Comparison of ENCODE assay signal across 8 mouse cellular contexts in the genomic region with DNA sequence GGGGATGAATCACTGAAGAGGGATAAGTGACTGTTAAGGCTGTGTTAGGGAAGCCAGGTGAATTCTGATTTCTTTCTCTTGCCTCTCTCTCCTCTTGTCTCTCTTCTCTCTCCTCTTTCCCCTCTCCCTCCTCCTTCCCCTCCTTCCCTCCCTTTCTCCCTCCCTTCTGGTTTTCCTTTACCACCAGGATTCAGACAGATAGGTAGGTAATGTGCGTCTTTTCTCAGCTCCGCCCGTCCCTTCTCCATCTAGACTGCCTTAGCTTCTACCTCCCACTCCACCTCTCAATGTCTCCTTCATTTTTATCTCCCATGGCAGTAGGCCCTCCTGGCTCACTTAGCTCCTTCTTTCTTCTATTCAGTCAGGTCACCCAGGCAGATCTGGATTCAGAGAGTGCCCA. TPM values are rescaled to one million over a fixed set of nuclear protein-coding genes. Genes with fewer than 3 reads are reported as not detected.
A peak's percentile ranks its signal among the peaks of the same experiment; 100 is the strongest.
DNase-seq lines count a peak whose midpoint lies in the region; ATAC-seq and TF ChIP-seq lines count a peak whose summit lies in the region.

No protein-coding gene starts in this region.

- H3K27ac ChIP-seq in heart, embryonic 10.5 days = peak overlapping the region; percentile 86
- no peak overlapping the region for H3K27ac ChIP-seq in ES-Bruce4 (ENCODE audit: insufficient read depth, low read length)
- H3K27ac ChIP-seq in heart, embryonic 15.5 days = no peak overlapping the region
- H3K27ac ChIP-seq in liver, postnatal 0 days (ENCODE audit: low read depth) = no peak overlapping the region

- no peak for TF ChIP-seq CTCF in ES-Bruce4 (IDR thresholded peaks at IDR 0.05; ENCODE audit: low read depth, low read length)
- TF ChIP-seq CTCF in liver, postnatal 0 days (IDR thresholded peaks at IDR 0.05; ENCODE audit: low read depth) = no peak

- no peak for DNase-seq in heart, embryonic 10.5 days (ENCODE audit: low spot score)
- DNase-seq in heart, postnatal 36 days = no peak
- no peak for DNase-seq in liver, postnatal 0 days
- DNase-seq in Muller cell, postnatal 12 days (ENCODE audit: inconsistent ontology term) = no peak
- no peak for DNase-seq in adrenal gland, adult 8-10 months

- H3K36me3 ChIP-seq in heart, embryonic 10.5 days = no peaks in the 10 kb centered on the region
- H3K36me3 ChIP-seq in ES-Bruce4 (ENCODE audit: control insufficient read depth, insufficient read depth, low read length, poor library complexity, severe bottlenecking) = no peaks in the 10 kb centered on the region
- H3K36me3 ChIP-seq in heart, embryonic 15.5 days = no peaks in the 10 kb centered on the region
- H3K36me3 ChIP-seq in liver, postnatal 0 days (replicated peaks; ENCODE audit: insufficient read depth, low read length) = no peaks in the 10 kb centered on the region

- peak overlapping the region; percentile 90 for H3K4me2 ChIP-seq in heart, embryonic 15.5 days
- peak overlapping the region; percentile 95 for H3K4me2 ChIP-seq in liver, postnatal 0 days (ENCODE audit: low read depth, low read length)

- H3K27me3 ChIP-seq in heart, embryonic 10.5 days (ENCODE audit: insufficient read depth, poor library complexity, severe bottlenecking) = peaks cover 32% of the 10 kb centered on the region
- H3K27me3 ChIP-seq in ES-Bruce4 (ENCODE audit: control insufficient read depth, insufficient read depth, low read length, poor library complexity, severe bottlenecking) = no peaks in the 10 kb centered on the region
- H3K27me3 ChIP-seq in heart, embryonic 15.5 days = peaks cover 2% of the 10 kb centered on the region; the same call in 1 of the 2 replicates
- peaks cover 31% of the 10 kb centered on the region for H3K27me3 ChIP-seq in liver, postnatal 0 days (ENCODE audit: insufficient read depth, low read length)

- peak overlapping the region; percentile 81 for H3K4me3 ChIP-seq in heart, embryonic 10.5 days
- H3K4me3 ChIP-seq in ES-Bruce4 (ENCODE audit: low read depth, low read length) = peak overlapping the region; percentile 88
- H3K4me3 ChIP-seq in heart, embryonic 15.5 days = peak overlapping the region; percentile 63
- H3K4me3 ChIP-seq in liver, postnatal 0 days (ENCODE audit: low read depth, low read length) = peak overlapping the region; percentile 62

- intact Hi-C loops in heart, postnatal 36 days (cut with DNase I) = no loop called here

- H3K4me1 ChIP-seq in heart, embryonic 10.5 days = peaks cover 86% of the 10 kb centered on the region
- H3K4me1 ChIP-seq in ES-Bruce4 (ENCODE audit: control insufficient read depth, insufficient read depth, low read length) = no peaks in the 10 kb centered on the region
- H3K4me1 ChIP-seq in heart, embryonic 15.5 days (replicated peaks) = peaks cover 59% of the 10 kb centered on the region
- peaks cover 32% of the 10 kb centered on the region for H3K4me1 ChIP-seq in liver, postnatal 0 days (ENCODE audit: insufficient read depth)

- ATAC-seq in heart, embryonic 15.5 days (replicated peaks; ENCODE audit: insufficient number of reproducible peaks, insufficient read depth, low FRiP score, low read depth) = no peak
- ATAC-seq in liver, postnatal 0 days = no peak
- no peak for ATAC-seq in activated CD4-positive, CD25-positive, alpha-beta regulatory T cell, adult 4 months

- no peak for TF ChIP-seq POLR2A in ES-Bruce4 (IDR thresholded peaks at IDR 0.05; ENCODE audit: insufficient read depth, low read length)

- no peak for TF ChIP-seq EP300 in ES-Bruce4 (IDR thresholded peaks at IDR 0.05; ENCODE audit: insufficient read depth, low read depth, low read length)
- no peak for TF ChIP-seq EP300 in liver, postnatal 0 days (IDR thresholded peaks at IDR 0.05; ENCODE audit: low read depth)

- no peaks in the 10 kb centered on the region for H3K9me3 ChIP-seq in heart, embryonic 10.5 days
- no peaks in the 10 kb centered on the region for H3K9me3 ChIP-seq in ES-Bruce4 (replicated peaks; ENCODE audit: control insufficient read depth, insufficient read depth, low read length, poor library complexity, severe bottlenecking)
- H3K9me3 ChIP-seq in heart, embryonic 15.5 days (replicated peaks) = no peaks in the 10 kb centered on the region
- H3K9me3 ChIP-seq in liver, postnatal 0 days (ENCODE audit: low read length) = no peaks in the 10 kb centered on the region

- peak overlapping the region; percentile 79 for H3K9ac ChIP-seq in ES-Bruce4 (ENCODE audit: low read depth, poor library complexity, severe bottlenecking)
- peak overlapping the region; percentile 63 for H3K9ac ChIP-seq in heart, embryonic 15.5 days
- no peak overlapping the region for H3K9ac ChIP-seq in liver, postnatal 0 days (replicated peaks)

- WGBS in heart, embryonic 10.5 days = 15% methylated on average over 3 of the region's 3 CpGs
- WGBS in heart, embryonic 15.5 days = 36% methylated on average over 3 of the region's 3 CpGs
- WGBS in liver, postnatal 0 days (ENCODE audit: insufficient replicate concordance) = 42% methylated on average over 3 of the region's 3 CpGs

RNA-seq across cellular contexts. Expression of a gene that starts 1.2 kb away (rescaled TPM):
- polyA plus RNA-seq in heart, embryonic 10.5 days (2016; fragmentation: Nextera tagmentation; extraction: Ambion mirVana) = 1.5 and 2.4 TPM in 2 replicates
- total RNA-seq in heart, postnatal 36 days (2021) = 10 to 100 TPM; 15.3 to 18.8 TPM
- polyA plus RNA-seq in ES-Bruce4 (2011; ENCODE audit: insufficient read depth, insufficient read length, low read depth, missing spikeins) = 2.9 and 4.3 TPM in 2 replicates
- 2.7 and 2.8 TPM in 2 replicates for polyA plus RNA-seq in heart, embryonic 15.5 days (2015; fragmentation: Nextera tagmentation; extraction: Ambion mirVana)
- polyA plus RNA-seq in liver, postnatal 0 days (2015; fragmentation: Nextera tagmentation; extraction: Ambion mirVana) = 0.13 and 0.17 TPM in 2 replicates
- 1 to 10 TPM; 1.7 to 2.4 TPM for polyA plus RNA-seq in activated CD4-positive, CD25-positive, alpha-beta regulatory T cell, adult 4 months (2017; shearing (Covaris generic))
- 1 to 10 TPM; 4.6 to 8.5 (median 5.4) TPM for total RNA-seq in adrenal gland, adult 8-10 months (2022)

RNA-seq across cellular contexts. Expression of a gene that starts 18.2 kb away (rescaled TPM):
- polyA plus RNA-seq in heart, embryonic 10.5 days (2016; fragmentation: Nextera tagmentation; extraction: Ambion mirVana) = 30.5 and 37.2 TPM in 2 replicates
- total RNA-seq in heart, postnatal 36 days (2021) = 10 to 100 TPM; 10.6 to 11.8 TPM
- polyA plus RNA-seq in ES-Bruce4 (2011; ENCODE audit: insufficient read depth, insufficient read length, low read depth, missing spikeins) = 26.0 and 31.3 TPM in 2 replicates
- polyA plus RNA-seq in heart, embryonic 15.5 days (2015; fragmentation: Nextera tagmentation; extraction: Ambion mirVana) = 18.1 and 20.6 TPM in 2 replicates
- 9.7 and 9.8 TPM in 2 replicates for polyA plus RNA-seq in liver, postnatal 0 days (2015; fragmentation: Nextera tagmentation; extraction: Ambion mirVana)
- polyA plus RNA-seq in activated CD4-positive, CD25-positive, alpha-beta regulatory T cell, adult 4 months (2017; shearing (Covaris generic)) = 1 to 10 TPM; 9.7 to 9.8 TPM
- total RNA-seq in adrenal gland, adult 8-10 months (2022) = 10 to 100 TPM; 18.5 to 26.4 (median 22.3) TPM
